Mouse (Mus musculus) left cerebral cortex, adult 11 months (tissue): ENCODE data around the gene Abca17.
A peak's percentile ranks its signal among the peaks of the same experiment; 100 is the strongest.

Experiments
- DNase-seq: peaks from one replicate; pipeline ENCODE4 v3.0.0; 2022; ENCODE audit warnings: low spot score

Abca17 gene

GRCm38 (mm10) chr17:24346831-24347230, 4.0 kb downstream of the Abca17 start:
- no peak for DNase-seq

- DNase-seq = no peak
Observed at GRCm38 (mm10) chr17:24344672-24345071, 6.2 kb downstream of the Abca17 start.

DNA sequence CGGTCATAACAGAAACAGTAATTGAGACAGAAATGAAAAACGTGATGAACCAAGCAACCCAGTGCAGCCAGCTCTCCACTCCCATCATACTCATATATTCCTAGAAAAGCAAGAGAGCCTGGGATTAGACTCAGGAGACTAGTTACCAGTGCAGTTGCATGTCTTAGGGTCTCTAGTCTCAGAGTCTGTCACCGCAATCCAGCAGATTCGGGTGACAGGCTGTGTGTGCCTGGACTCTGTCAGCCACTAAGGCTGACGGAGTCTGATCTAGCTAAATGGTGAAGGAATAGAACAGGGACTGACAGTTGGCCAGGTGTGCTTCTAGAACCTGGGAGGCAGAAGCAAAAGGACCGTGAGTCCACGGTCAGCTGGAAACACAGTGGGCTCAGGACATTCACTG, 23.2 kb downstream of the Abca17 start:
- no peak for DNase-seq

DNA sequence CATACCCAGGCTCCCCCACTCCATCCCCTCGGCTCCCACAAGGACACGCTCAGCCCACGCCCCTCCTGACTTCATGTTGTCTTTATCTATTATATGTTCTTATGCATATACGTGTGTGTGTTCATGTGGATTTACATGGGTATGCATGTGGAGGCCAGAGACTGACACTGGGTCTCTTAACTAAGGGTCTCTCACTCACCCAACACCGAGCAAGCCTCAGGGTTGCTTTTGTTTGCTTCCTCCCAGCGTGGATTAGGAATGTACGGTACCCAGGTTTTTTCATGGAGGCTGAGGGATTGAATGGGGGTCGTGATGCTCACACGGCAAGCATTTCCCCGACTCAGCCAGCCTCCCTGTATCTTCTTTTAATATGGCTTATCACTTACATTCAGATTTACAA, 25.8 kb downstream of the Abca17 start:
- DNase-seq = no peak

DNA sequence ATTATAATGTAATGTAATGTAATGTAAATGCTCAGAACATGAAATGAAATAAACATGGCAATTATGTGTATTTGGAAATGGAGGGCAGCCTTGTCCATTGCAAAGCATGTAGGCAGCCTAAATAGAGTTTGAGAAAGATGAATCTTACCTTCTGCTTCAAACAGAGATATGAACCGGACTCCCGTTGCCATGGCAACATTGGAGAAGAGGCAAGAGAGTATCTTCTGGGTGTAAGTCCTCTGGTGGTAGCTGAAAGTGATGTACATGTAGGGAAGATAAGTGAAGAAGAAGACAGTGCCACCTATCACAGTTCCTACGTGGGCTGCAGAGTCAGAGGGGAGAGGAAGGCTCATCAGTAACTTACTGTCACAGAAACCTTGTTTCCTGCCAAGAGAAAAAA, 30.0 kb downstream of the Abca17 start:
- DNase-seq = no peak

GRCm38 (mm10) chr17:24307500-24307899, 43.4 kb downstream of the Abca17 start:
- no peak for DNase-seq

- DNase-seq = no peak
Observed at GRCm38 (mm10) chr17:24300651-24301050, 50.2 kb downstream of the Abca17 start.

DNA sequence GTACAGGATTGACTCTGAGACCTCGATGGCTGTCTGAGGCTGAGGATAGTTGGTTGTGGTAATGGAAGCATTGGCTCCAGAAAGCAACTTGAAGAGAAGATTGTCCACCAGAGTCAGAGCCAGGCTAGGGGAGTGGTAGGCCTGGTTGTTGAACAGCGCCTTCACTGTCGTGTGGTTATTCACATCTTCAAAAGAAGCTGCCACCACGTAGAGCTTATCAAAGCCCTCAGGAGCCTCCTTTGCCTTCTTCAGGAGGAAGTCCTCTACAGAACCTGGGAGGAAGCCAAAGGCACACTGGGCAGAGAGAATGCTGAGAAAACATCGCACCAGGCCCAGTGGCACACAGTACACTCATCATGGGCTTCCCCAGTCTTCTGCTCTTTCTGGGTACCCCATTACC, 61.5 kb downstream of the Abca17 start:
- DNase-seq = no peak

GRCm38 (mm10) chr17:24288477-24288876, 62.4 kb downstream of the Abca17 start:
- no peak for DNase-seq

- DNase-seq = no peak
Observed at GRCm38 (mm10) chr17:24285680-24286079, 65.2 kb downstream of the Abca17 start.

- DNase-seq = no peak
Observed at GRCm38 (mm10) chr17:24283266-24283818, 67.5 kb downstream of the Abca17 start.

DNA sequence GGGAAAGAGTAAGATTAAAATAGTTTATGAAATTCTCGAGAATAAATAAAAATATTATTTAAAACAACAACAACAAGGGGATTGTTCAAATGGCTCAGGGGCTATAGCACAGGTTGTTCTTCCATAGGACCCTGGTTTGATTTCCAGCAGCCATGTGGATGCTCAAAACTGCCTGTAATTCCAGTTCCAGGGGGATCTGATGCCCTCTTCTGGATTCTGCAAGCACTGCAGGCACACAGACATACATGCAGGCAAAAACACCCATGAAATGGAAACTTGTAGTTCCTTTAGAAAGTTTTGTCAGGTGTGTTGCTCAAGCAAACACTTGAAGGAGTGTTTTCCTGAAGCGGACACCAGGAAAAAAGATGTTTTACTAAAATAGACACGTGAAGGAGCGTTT, 68.2 kb downstream of the Abca17 start:
- DNase-seq = no peak

GRCm38 (mm10) chr17:24279907-24280306, 71.0 kb downstream of the Abca17 start:
- no peak for DNase-seq

- no peak for DNase-seq
Observed at GRCm38 (mm10) chr17:24267133-24267532, 83.7 kb downstream of the Abca17 start.

DNA sequence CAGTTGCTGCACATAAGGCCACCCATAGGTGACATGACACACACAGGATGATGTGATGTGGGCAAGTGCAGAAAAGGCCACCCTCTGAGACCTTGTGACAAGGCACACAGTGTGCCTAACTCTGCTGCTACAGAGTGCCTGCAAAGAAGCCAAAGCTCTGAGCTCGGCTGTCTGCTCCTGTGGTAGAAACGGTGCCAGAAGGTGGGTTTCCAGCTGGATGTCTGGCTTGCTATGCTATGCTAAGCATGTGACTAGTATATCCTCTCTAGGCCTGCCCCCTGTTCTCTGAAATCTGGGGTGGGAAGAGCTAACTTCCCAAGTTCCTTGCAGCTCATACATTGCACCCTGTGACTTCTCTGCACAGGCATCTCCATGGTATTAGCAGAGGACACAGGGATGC, 86.1 kb downstream of the Abca17 start:
- no peak for DNase-seq

- no peak for DNase-seq
Observed at GRCm38 (mm10) chr17:24260516-24260915, 90.4 kb downstream of the Abca17 start.

DNA sequence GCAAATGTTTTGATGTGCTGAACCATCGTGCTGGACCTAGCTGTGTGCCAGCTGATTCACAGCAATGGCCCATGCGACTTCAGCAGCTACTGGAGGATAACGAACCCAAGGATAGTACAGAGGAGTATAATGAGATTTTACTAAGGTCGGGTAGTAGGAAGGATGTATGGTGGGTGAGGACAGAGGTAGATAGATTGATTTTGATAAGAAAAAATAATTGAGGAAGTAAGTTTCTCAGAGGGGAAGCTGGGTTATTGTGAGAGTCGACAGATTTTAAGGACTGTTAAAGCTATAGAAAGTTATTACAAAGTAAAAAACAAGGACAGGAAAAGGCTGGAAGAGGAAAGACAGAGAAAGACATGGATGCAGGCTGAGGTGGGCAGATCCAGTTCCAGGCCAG, 91.2 kb downstream of the Abca17 start:
- DNase-seq = no peak

GRCm38 (mm10) chr17:24258981-24259380, 91.9 kb downstream of the Abca17 start:
- no peak for DNase-seq

GRCm38 (mm10) chr17:24252329-24252728, 98.5 kb downstream of the Abca17 start:
- DNase-seq = no peak

DNA sequence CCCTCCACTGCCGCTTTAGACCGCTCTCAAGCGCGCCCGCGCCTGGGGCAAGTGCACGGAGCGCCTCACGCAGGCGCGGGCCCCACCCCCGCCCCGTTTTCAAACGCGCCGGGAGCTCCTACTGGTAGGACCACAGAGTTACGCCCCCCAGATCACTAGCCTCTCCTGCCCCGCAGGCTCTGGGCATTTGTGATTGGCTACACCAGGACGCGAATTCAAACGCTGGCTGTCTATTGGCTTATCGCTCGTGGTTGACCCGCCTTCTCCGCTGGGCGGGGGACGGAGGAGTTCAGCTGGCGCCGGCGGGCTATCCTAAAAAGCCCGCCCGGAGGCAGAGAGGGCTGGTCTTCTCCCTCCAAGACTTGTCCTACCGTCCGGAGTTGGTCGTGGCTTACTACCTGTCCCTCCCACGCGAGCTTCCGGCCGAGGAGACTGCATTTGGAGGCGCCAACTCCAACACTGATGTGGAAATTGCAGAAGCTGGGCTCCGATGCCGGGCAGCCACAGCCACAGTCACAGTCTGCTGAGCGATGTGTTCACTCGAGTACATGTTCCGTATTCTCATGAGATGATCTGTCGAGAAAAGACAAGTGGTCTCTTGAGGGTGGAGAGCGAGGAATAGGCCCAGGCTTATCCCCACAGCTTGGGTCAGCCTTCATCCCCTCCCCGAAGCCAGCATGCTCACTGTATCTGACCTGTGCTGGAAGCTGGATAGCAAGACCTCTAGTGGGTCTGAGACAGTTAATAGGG, 99.4 kb downstream of the Abca17 start, which contains the start of gene Ccnf:
TSS of gene Ccnf (minus strand) at position 165 of the 750 bp plus-strand sequence.
- DNase-seq = peak; percentile 94

DNA sequence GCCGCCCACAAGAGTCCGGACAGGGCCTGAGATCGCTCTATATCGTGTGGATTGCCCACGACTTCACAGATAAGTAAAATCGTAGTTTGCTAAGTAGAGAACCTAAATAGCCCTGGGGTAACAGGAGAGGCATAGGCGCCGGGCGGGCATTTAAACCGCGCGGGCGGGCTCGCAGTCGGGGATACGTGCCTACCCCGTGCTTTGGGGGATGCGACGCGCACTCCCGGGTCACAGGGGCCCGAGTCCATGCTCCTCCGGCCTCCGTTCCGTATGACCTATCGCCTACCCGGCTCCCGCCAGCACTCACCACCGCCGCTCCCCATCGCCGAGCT, 99.9 kb downstream of the Abca17 start:
- DNase-seq = no peak

GRCm38 (mm10) chr17:24248641-24249040, 102.2 kb downstream of the Abca17 start:
- DNase-seq = no peak

GRCm38 (mm10) chr17:24244061-24244460, 106.8 kb downstream of the Abca17 start:
- DNase-seq = no peak
